Mouse (Mus musculus) liver, adult (tissue): ENCODE data around the gene Mrpl27.

Experiments used
- GATA4 ChIP-seq: IDR thresholded peaks from 2 replicates; pipeline ENCODE4 v1.6.1; 2014; ENCODE audit warnings: mild to moderate bottlenecking, low read length; ENCODE audit not compliant: insufficient replicate concordance

The Mrpl27 gene

DNA sequence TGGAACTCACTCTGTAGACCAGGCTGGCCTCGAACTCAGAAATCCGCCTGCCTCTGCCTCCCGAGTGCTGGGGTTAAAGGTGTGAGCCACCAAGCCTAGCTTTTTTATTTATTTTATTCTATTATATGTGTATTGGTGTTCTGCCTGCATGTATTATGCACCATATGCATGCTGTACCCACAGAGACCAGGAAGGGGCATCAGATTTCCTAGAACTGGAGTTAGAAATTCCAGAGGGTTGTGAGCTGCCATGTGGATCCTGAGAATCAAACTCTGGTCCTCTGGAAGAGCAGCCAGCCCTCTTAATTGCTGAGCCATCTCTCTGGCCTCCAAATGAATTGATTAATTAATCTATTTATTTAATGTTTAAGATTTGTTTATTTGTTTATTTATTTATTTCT lies 45.8 kb downstream of the Mrpl27 start:
- TF ChIP-seq GATA4: no peak

DNA sequence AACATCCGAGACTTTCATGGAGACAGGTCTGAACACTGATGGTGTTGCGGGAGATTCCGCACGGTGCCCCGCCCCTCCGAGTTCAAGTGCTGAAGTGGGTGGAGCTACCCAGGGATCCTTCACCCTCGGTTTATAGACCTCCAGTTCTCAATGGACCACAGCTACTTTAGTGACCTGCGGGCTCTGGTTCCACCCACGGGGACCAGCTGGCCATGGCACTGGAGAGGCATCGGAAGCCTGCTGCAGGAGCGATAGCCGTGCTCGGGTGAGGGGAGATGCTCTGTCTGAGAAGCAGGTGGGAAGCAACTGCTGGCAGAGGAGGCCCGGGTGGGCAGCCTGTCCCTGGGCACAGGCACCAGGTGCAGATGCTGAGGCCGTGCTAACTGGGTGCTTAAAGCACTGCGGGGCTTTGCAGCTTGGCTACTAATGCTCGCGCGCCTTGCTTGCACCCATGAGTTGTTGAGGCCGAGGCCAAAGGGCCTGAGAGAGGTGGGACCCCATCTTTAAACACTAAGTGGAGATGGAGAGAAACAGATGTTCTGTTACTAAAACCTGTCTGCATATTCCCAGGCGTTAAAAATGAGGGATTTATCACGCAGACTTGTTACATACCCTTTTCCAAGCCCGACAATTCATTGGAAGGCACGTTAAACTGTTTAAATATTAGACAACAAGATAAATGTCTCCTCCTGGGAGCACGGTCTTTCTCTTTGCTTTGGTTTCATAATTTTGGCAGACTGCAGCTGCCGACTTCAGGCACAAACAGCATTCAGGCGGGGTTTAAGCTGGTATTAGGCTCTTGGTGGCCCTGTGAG lies 48.0 kb downstream of the Mrpl27 start:
- TF ChIP-seq GATA4: no peak

- TF ChIP-seq GATA4: no peak
These were observed 48.6 kb downstream of the Mrpl27 start for GRCm38 (mm10) chr11:94702216-94702610.

- TF ChIP-seq GATA4: no peak
These were observed 50.5 kb downstream of the Mrpl27 start for GRCm38 (mm10) chr11:94704020-94704419.

DNA sequence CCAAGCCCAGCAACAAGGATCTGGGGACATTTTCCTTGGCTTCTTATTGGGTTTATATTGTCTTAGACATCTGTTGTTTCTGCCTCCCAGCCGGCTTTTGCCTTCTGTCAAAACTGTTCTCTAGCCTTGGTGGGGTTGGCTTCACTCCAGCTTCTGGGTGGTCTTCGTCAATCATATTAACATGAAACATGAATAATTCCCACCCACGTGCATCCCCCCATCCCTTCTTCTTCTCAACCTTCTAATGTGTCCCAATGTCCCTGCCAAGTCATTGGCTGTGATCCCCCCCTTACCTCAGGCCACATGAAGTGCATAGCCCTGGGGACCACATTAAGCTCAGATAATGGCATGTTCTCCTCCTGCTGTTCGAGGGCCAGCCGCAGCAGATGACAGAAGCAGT lies 50.9 kb downstream of the Mrpl27 start, which contains the start of gene Gm11541:
TSS of gene Gm11541 (minus strand) at position 28 of the 400 bp plus-strand sequence.
- no peak for TF ChIP-seq GATA4
